Mouse (Mus musculus): ENCODE measurements around the gene 4931440F15Rik. TPM values are rescaled to one million over a fixed set of nuclear protein-coding genes. Genes with fewer than 3 reads are reported as not detected.
A peak's percentile ranks its signal among the peaks of the same experiment; 100 is the strongest.

Gene 4931440F15Rik
- total and polyA plus RNA-seq, 3 experiments, result 0.06 to 0.08 TPM; not detected in 1

GRCm38 (mm10) chr11:29870174-29870573 is 44.7 kb upstream of the 4931440F15Rik start (continued):
- TF ChIP-seq CTCF (IDR thresholded peaks at IDR 0.05 in 2 of 3, conservative IDR thresholded peaks at IDR 0.05 in 1 of 3; ENCODE audit: control insufficient read depth in 1 of 3, insufficient read depth in 1 of 3, low read depth in 2 of 3, low read length in 3 of 3, poor library complexity in 1 of 3, severe bottlenecking in 1 of 3) (no peak), KAT2A (conservative IDR thresholded peaks at IDR 0.05; ENCODE audit: low read depth, low read length) (no peak), TAL1 (IDR thresholded peaks at IDR 0.05; ENCODE audit: low read length) (no peak), MEF2A (IDR thresholded peaks at IDR 0.05; ENCODE audit: extremely low read depth, insufficient replicate concordance, low read depth, low read length, poor library complexity, severe bottlenecking) (no peak), EP300 (IDR thresholded peaks at IDR 0.05; ENCODE audit: low read depth in 1 of 2, low read length in 2 of 2) (peak; percentile 59 to 87), E2F4 (IDR thresholded peaks at IDR 0.05; ENCODE audit: borderline replicate concordance, low read depth, low read length) (no peak), ELF1 (IDR thresholded peaks at IDR 0.05; ENCODE audit: low read depth, low read length) (no peak), MAX (IDR thresholded peaks at IDR 0.05; ENCODE audit: low read length) (0 out of 2 replicates have a peak, but pooled peaks have one; percentile 33), ZC3H11A (IDR thresholded peaks at IDR 0.05; ENCODE audit: low read depth, low read length) (no peak), POLR2A (IDR thresholded peaks at IDR 0.05; ENCODE audit: control insufficient read depth in 1 of 2, insufficient read depth in 1 of 2, low read depth in 1 of 2, low read length in 2 of 2, poor library complexity in 1 of 2) (no peak), MAFK (IDR thresholded peaks at IDR 0.05; ENCODE audit: borderline replicate concordance, low read depth, low read length) (no peak)

- Histone ChIP-seq H3K27me3 (ENCODE audit: control insufficient read depth in 1 of 2, insufficient read depth in 2 of 2, low read length in 2 of 2) (no peaks in the 10 kb centered on the region), H3K36me3 (ENCODE audit: control insufficient read depth in 1 of 2, insufficient read depth in 2 of 2, low read length in 2 of 2) (peaks cover 0 to 4% of the 10 kb centered on the region in 2 experiments; a peak in 1 of 4 replicates), H3K79me2 (ENCODE audit: control insufficient read depth, insufficient read depth, low read length, poor library complexity) (no peaks in the 10 kb centered on the region), H3K9me3 (replicated peaks; ENCODE audit: insufficient read depth, low read length) (no peaks in the 10 kb centered on the region), H3K27ac (ENCODE audit: control insufficient read depth, low read depth, low read length) (no peak overlapping the region), H3K4me1 (ENCODE audit: control insufficient read depth in 1 of 2, insufficient read depth in 2 of 2, low read length in 2 of 2) (no peaks in the 10 kb centered on the region), H3K9ac (ENCODE audit: control insufficient read depth, low read depth, low read length, poor library complexity, severe bottlenecking) (no peak overlapping the region), H3K4me3 (ENCODE audit: control insufficient read depth in 1 of 2, insufficient read depth in 1 of 2, low read depth in 2 of 2, low read length in 2 of 2) (no peak overlapping the region)
- peak; percentile 65 for DNase-seq (ENCODE audit: low read depth, low spot score)
- no peak for TF ChIP-seq BHLHE40 (IDR thresholded peaks at IDR 0.05; ENCODE audit: borderline replicate concordance, low read depth, low read length)
- peak; percentile 44; the same call in 1 of the 2 replicates for TF ChIP-seq HCFC1 (IDR thresholded peaks at IDR 0.05; ENCODE audit: low read depth, low read length)
- TF ChIP-seq CHD1 (IDR thresholded peaks at IDR 0.05; ENCODE audit: low read depth, low read length), result no peak
- TF ChIP-seq ELF1 (IDR thresholded peaks at IDR 0.05; ENCODE audit: low read depth, low read length), result peak; percentile 44; the same call in 1 of the 2 replicates
- TF ChIP-seq EP300 (IDR thresholded peaks at IDR 0.05; ENCODE audit: low read depth in 1 of 2, low read length in 2 of 2), result peak in 1 of 2 experiments; percentile 36; a peak in 1 of 4 replicates
These were observed 38.8 kb upstream of the 4931440F15Rik start for GRCm38 (mm10) chr11:29864269-29864668.

GRCm38 (mm10) chr11:29861750-29862397 is 36.4 kb upstream of the 4931440F15Rik start:
- H3K9ac ChIP-seq (ENCODE audit: control insufficient read depth, low read depth, low read length, poor library complexity, severe bottlenecking), result peak overlapping the region; percentile 56
- DNase-seq (ENCODE audit: low read depth, low spot score), result peak; percentile 78
- H3K4me3 ChIP-seq (ENCODE audit: control insufficient read depth in 1 of 2, insufficient read depth in 1 of 2, low read depth in 2 of 2, low read length in 2 of 2), result peak overlapping the region; percentile 24 to 48; a peak in 3 of 4 replicates
- TF ChIP-seq GABPA (IDR thresholded peaks at IDR 0.05; ENCODE audit: low read depth, low read length) (no peak), ZMIZ1 (IDR thresholded peaks at IDR 0.05; ENCODE audit: low read depth, low read length) (no peak), CTCF (IDR thresholded peaks at IDR 0.05 in 2 of 3, conservative IDR thresholded peaks at IDR 0.05 in 1 of 3; ENCODE audit: control insufficient read depth in 1 of 3, insufficient read depth in 1 of 3, low read depth in 2 of 3, low read length in 3 of 3, poor library complexity in 1 of 3, severe bottlenecking in 1 of 3) (peak; percentile 68 to 88 (median 82)), SMC3 (IDR thresholded peaks at IDR 0.05; ENCODE audit: low read depth, low read length) (peak; percentile 95), E2F4 (IDR thresholded peaks at IDR 0.05; ENCODE audit: borderline replicate concordance, low read depth, low read length) (no peak), ZKSCAN1 (IDR thresholded peaks at IDR 0.05; ENCODE audit: low read depth, low read length) (no peak), POLR2AphosphoS5 (IDR thresholded peaks at IDR 0.05; ENCODE audit: borderline replicate concordance, low read depth, low read length) (no peak), ZNF384 (IDR thresholded peaks at IDR 0.05; ENCODE audit: low read depth, low read length) (peak; percentile 72), MEF2A (IDR thresholded peaks at IDR 0.05; ENCODE audit: extremely low read depth, insufficient replicate concordance, low read depth, low read length, poor library complexity, severe bottlenecking) (no peak), GATA1 (IDR thresholded peaks at IDR 0.05; ENCODE audit: low read depth, low read length) (no peak), UBTF (IDR thresholded peaks at IDR 0.05; ENCODE audit: borderline replicate concordance, insufficient read depth, low read depth, low read length) (no peak), USF1 (IDR thresholded peaks at IDR 0.05; ENCODE audit: low read depth, low read length) (no peak), KAT2A (conservative IDR thresholded peaks at IDR 0.05; ENCODE audit: low read depth, low read length) (no peak), USF2 (IDR thresholded peaks at IDR 0.05; ENCODE audit: borderline replicate concordance in 1 of 2, insufficient read depth in 1 of 2, low read depth in 1 of 2, low read length in 2 of 2) (no peak), RAD21 (IDR thresholded peaks at IDR 0.05; ENCODE audit: low read depth, low read length) (peak; percentile 76), HCFC1 (IDR thresholded peaks at IDR 0.05; ENCODE audit: low read depth, low read length) (no peak), ZC3H11A (IDR thresholded peaks at IDR 0.05; ENCODE audit: low read depth, low read length) (peak; percentile 76)

More at GRCm38 (mm10) chr11:29861750-29862397, 36.4 kb upstream of the 4931440F15Rik start:
- no peaks in the 10 kb centered on the region for H3K9me3 ChIP-seq (replicated peaks; ENCODE audit: insufficient read depth, low read length)
- H3K79me2 ChIP-seq (ENCODE audit: control insufficient read depth, insufficient read depth, low read length, poor library complexity), result no peaks in the 10 kb centered on the region
- H3K27ac ChIP-seq (ENCODE audit: control insufficient read depth, low read depth, low read length), result no peak overlapping the region
- no peaks in the 10 kb centered on the region for H3K4me1 ChIP-seq (ENCODE audit: control insufficient read depth in 1 of 2, insufficient read depth in 2 of 2, low read length in 2 of 2)
- peaks cover 0 to 4% of the 10 kb centered on the region in 2 experiments; a peak in 1 of 4 replicates for H3K36me3 ChIP-seq (ENCODE audit: control insufficient read depth in 1 of 2, insufficient read depth in 2 of 2, low read length in 2 of 2)
- H3K27me3 ChIP-seq (ENCODE audit: control insufficient read depth in 1 of 2, insufficient read depth in 2 of 2, low read length in 2 of 2), result no peaks in the 10 kb centered on the region
